Mouse (Mus musculus) MEL (cell line): Measurements from ENCODE around the gene Pgam1. TPM values are rescaled to one million over a fixed set of nuclear protein-coding genes. Genes with fewer than 3 reads are reported as not detected.
A peak's percentile ranks its signal among the peaks of the same experiment; 100 is the strongest.

ENCODE experiments used
- DNase-seq: peaks from one replicate; pipeline ENCODE4 v3.0.0; 2011; ENCODE audit warnings: low read depth, low spot score
- H3K27ac ChIP-seq: 2 replicates; pipeline ENCODE4 v1.5.1; 2012; ENCODE audit warnings: low read depth, mild to moderate bottlenecking, control low read depth, low read length, moderate library complexity; ENCODE audit not compliant: control insufficient read depth
- H3K27me3 ChIP-seq, 2 experiments: fragments of 150-350 bp in 1 of 2; sonication (generic) in 1 of 2; 2 replicates each; pipeline ENCODE4 v1.6.1; 2012; ENCODE audit warnings: low read length in 2 of 2, mild to moderate bottlenecking in 2 of 2, improper control_type of control experiment in 1 of 2, moderate library complexity in 1 of 2; ENCODE audit not compliant: insufficient read depth in 2 of 2, control insufficient read depth in 1 of 2
- H3K36me3 ChIP-seq, 2 experiments: 2 replicates each; pipeline ENCODE4 v1.6.1; 2012 to 2014; ENCODE audit warnings: low read length in 2 of 2, improper control_type of control experiment in 1 of 2, inconsistent platforms in 1 of 2, mild to moderate bottlenecking in 1 of 2; ENCODE audit not compliant: insufficient read depth in 2 of 2, control insufficient read depth in 1 of 2
- H3K4me1 ChIP-seq, 2 experiments: fragments of 150-350 bp in 1 of 2; sonication (generic) in 1 of 2; 2 replicates each; pipeline ENCODE4 v1.6.1; 2012; ENCODE audit warnings: low read length in 2 of 2, improper control_type of control experiment in 1 of 2, mild to moderate bottlenecking in 1 of 2; ENCODE audit not compliant: insufficient read depth in 2 of 2, control insufficient read depth in 1 of 2
- H3K4me3 ChIP-seq, 2 experiments: fragments of 150-350 bp in 1 of 2; sonication (generic) in 1 of 2; 2 replicates each; pipeline ENCODE4 v1.5.1; 2012; ENCODE audit warnings: low read depth in 2 of 2, low read length in 2 of 2, mild to moderate bottlenecking in 2 of 2, moderate library complexity in 2 of 2, control low read depth in 1 of 2, improper control_type of control experiment in 1 of 2; ENCODE audit not compliant: control insufficient read depth in 1 of 2, insufficient read depth in 1 of 2
- H3K79me2 ChIP-seq: 2 replicates; pipeline ENCODE4 v1.6.1; 2012; ENCODE audit warnings: mild to moderate bottlenecking, low read length, moderate library complexity; ENCODE audit not compliant: control insufficient read depth, poor library complexity, insufficient read depth
- H3K9ac ChIP-seq: 2 replicates; pipeline ENCODE4 v1.6.1; 2012; ENCODE audit warnings: low read depth, mild to moderate bottlenecking, control low read depth, low read length, moderate library complexity; ENCODE audit not compliant: control insufficient read depth, poor library complexity, severe bottlenecking
- H3K9me3 ChIP-seq: fragments of 150-350 bp; sonication (generic); replicated peaks from 2 replicates; pipeline ENCODE4 v1.6.1; 2012; ENCODE audit warnings: mild to moderate bottlenecking, low read length, improper control_type of control experiment, moderate library complexity; ENCODE audit not compliant: insufficient read depth
- BHLHE40 ChIP-seq: IDR thresholded peaks from 2 replicates; pipeline ENCODE4 v1.6.1; 2012; ENCODE audit warnings: low read depth, mild to moderate bottlenecking, inconsistent platforms, low read length, improper control_type of control experiment, borderline replicate concordance
- CTCF ChIP-seq, 3 experiments: IDR thresholded peaks in 2 of 3; conservative IDR thresholded peaks in 1 of 3; 2 replicates each; pipeline ENCODE4 v1.5.1; 2011 to 2012; ENCODE audit warnings: low read length in 3 of 3, low read depth in 2 of 3, mild to moderate bottlenecking in 2 of 3, improper control_type of control experiment in 1 of 3, inconsistent platforms in 1 of 3, mixed read lengths in 1 of 3, moderate library complexity in 1 of 3; ENCODE audit not compliant: control insufficient read depth in 1 of 3, insufficient read depth in 1 of 3, poor library complexity in 1 of 3, severe bottlenecking in 1 of 3
- E2F4 ChIP-seq: IDR thresholded peaks from 2 replicates; pipeline ENCODE4 v1.6.1; 2011; ENCODE audit warnings: low read depth, low read length, improper control_type of control experiment, borderline replicate concordance
- ELF1 ChIP-seq: IDR thresholded peaks from 2 replicates; pipeline ENCODE4 v1.6.1; 2014; ENCODE audit warnings: low read depth, mild to moderate bottlenecking, inconsistent platforms, low read length, improper control_type of control experiment, moderate library complexity
- EP300 ChIP-seq, 2 experiments: IDR thresholded peaks; 2 replicates each; pipeline ENCODE4 v1.6.1; 2011; ENCODE audit warnings: improper control_type of control experiment in 2 of 2, low read length in 2 of 2, low read depth in 1 of 2, mild to moderate bottlenecking in 1 of 2
- ETS1 ChIP-seq: IDR thresholded peaks from 2 replicates; pipeline ENCODE4 v1.6.1; 2012; ENCODE audit warnings: low read depth, mild to moderate bottlenecking, inconsistent platforms, low read length, improper control_type of control experiment, moderate library complexity
- GATA1 ChIP-seq: IDR thresholded peaks from 2 replicates; pipeline ENCODE4 v1.6.1; 2011; ENCODE audit warnings: low read depth, low read length, improper control_type of control experiment
- JUND ChIP-seq: IDR thresholded peaks from 2 replicates; pipeline ENCODE4 v1.6.1; 2011; ENCODE audit warnings: low read depth, mild to moderate bottlenecking, improper control_type of control experiment, low read length
- MAFK ChIP-seq: IDR thresholded peaks from 2 replicates; pipeline ENCODE4 v1.6.1; 2011; ENCODE audit warnings: low read depth, mild to moderate bottlenecking, low read length, improper control_type of control experiment, borderline replicate concordance
- MAX ChIP-seq: IDR thresholded peaks from 2 replicates; pipeline ENCODE4 v1.6.1; 2011; ENCODE audit warnings: low read length, improper control_type of control experiment
- MAZ ChIP-seq: IDR thresholded peaks from 2 replicates; pipeline ENCODE4 v1.6.1; 2012; ENCODE audit warnings: low read depth, mild to moderate bottlenecking, inconsistent platforms, low read length, improper control_type of control experiment
- MEF2A ChIP-seq: IDR thresholded peaks from 2 replicates; pipeline ENCODE4 v1.6.1; 2014; ENCODE audit warnings: low read depth, mild to moderate bottlenecking, inconsistent platforms, low read length, improper control_type of control experiment; ENCODE audit not compliant: poor library complexity, insufficient replicate concordance, severe bottlenecking; ENCODE audit errors: extremely low read depth
- MYB ChIP-seq: IDR thresholded peaks from 2 replicates; pipeline ENCODE4 v1.6.1; 2011; ENCODE audit warnings: mild to moderate bottlenecking, low read depth, low read length, improper control_type of control experiment
- MYC ChIP-seq: IDR thresholded peaks from 2 replicates; pipeline ENCODE4 v1.6.1; 2011; ENCODE audit warnings: low read depth, mild to moderate bottlenecking, low read length, improper control_type of control experiment, moderate library complexity
- NELFE ChIP-seq: IDR thresholded peaks from 2 replicates; pipeline ENCODE4 v1.6.1; 2011; ENCODE audit warnings: low read depth, low read length, improper control_type of control experiment
- NRF1 ChIP-seq: IDR thresholded peaks from 2 replicates; pipeline ENCODE4 v1.6.1; 2014; ENCODE audit warnings: low read depth, mild to moderate bottlenecking, inconsistent platforms, low read length, improper control_type of control experiment, moderate library complexity; ENCODE audit not compliant: poor library complexity, insufficient read depth, severe bottlenecking
- POLR2A ChIP-seq, 2 experiments: IDR thresholded peaks; 2 replicates each; pipeline ENCODE4 v1.6.1; 2011 to 2012; ENCODE audit warnings: low read length in 2 of 2, mild to moderate bottlenecking in 2 of 2, control low read depth in 1 of 2, improper control_type of control experiment in 1 of 2, low read depth in 1 of 2, moderate library complexity in 1 of 2; ENCODE audit not compliant: control insufficient read depth in 1 of 2, insufficient read depth in 1 of 2, poor library complexity in 1 of 2
- POLR2AphosphoS2 ChIP-seq: IDR thresholded peaks from 2 replicates; pipeline ENCODE4 v1.6.1; 2011; ENCODE audit warnings: low read length, improper control_type of control experiment
- POLR2AphosphoS5 ChIP-seq: IDR thresholded peaks from 2 replicates; pipeline ENCODE4 v1.6.1; 2012; ENCODE audit warnings: low read depth, borderline replicate concordance, mild to moderate bottlenecking, inconsistent platforms, low read length, moderate library complexity, mixed read lengths
- RCOR1 ChIP-seq: IDR thresholded peaks from 2 replicates; pipeline ENCODE4 v1.6.1; 2012; ENCODE audit warnings: low read depth, mild to moderate bottlenecking, inconsistent platforms, low read length, improper control_type of control experiment
- SMC3 ChIP-seq: IDR thresholded peaks from 2 replicates; pipeline ENCODE4 v1.6.1; 2011; ENCODE audit warnings: low read depth, low read length, improper control_type of control experiment
- TAL1 ChIP-seq: IDR thresholded peaks from 2 replicates; pipeline ENCODE4 v1.6.1; 2012; ENCODE audit warnings: mild to moderate bottlenecking, inconsistent platforms, low read length, moderate library complexity, mixed read lengths
- TCF12 ChIP-seq: IDR thresholded peaks from 2 replicates; pipeline ENCODE4 v1.6.1; 2014; ENCODE audit warnings: low read depth, mild to moderate bottlenecking, inconsistent platforms, low read length, improper control_type of control experiment, moderate library complexity
- UBTF ChIP-seq: IDR thresholded peaks from 2 replicates; pipeline ENCODE4 v1.6.1; 2012; ENCODE audit warnings: low read depth, mild to moderate bottlenecking, inconsistent platforms, low read length, improper control_type of control experiment, moderate library complexity, borderline replicate concordance; ENCODE audit not compliant: insufficient read depth
- USF1 ChIP-seq: IDR thresholded peaks from 2 replicates; pipeline ENCODE4 v1.6.1; 2014; ENCODE audit warnings: low read depth, mild to moderate bottlenecking, inconsistent platforms, low read length, improper control_type of control experiment, moderate library complexity
- ZKSCAN1 ChIP-seq: IDR thresholded peaks from 2 replicates; pipeline ENCODE4 v1.6.1; 2012; ENCODE audit warnings: low read depth, mild to moderate bottlenecking, inconsistent platforms, low read length, improper control_type of control experiment, moderate library complexity
- ZNF384 ChIP-seq: IDR thresholded peaks from 2 replicates; pipeline ENCODE4 v1.6.1; 2012; ENCODE audit warnings: low read depth, mild to moderate bottlenecking, inconsistent platforms, low read length, improper control_type of control experiment
- polyA plus RNA-seq, 2 experiments: library from polyadenylated mRNA; stranded (reverse) in 1 of 2; unstranded in 1 of 2; fragments of >175 nt in 1 of 2; fragments of >200 nt in 1 of 2; gene quantifications; 2 replicates each; pipeline versions ENCODE4 v1.2.1 to v1.2.4; 2012; ENCODE audit warnings: low replicate concordance in 2 of 2, low read depth in 1 of 2; ENCODE audit not compliant: insufficient read length in 2 of 2, insufficient read depth in 1 of 2, missing spikeins in 1 of 2
- total RNA-seq: library from RNA; depleted of rRNA; stranded (reverse); fragments of 300-350 nt; gene quantifications from 2 replicates; pipeline ENCODE4 v1.2.3, GENCODE M21; 2012

Gene Pgam1
- total and polyA plus RNA-seq, 3 experiments: 220 to 756 (median 267) TPM

DNA sequence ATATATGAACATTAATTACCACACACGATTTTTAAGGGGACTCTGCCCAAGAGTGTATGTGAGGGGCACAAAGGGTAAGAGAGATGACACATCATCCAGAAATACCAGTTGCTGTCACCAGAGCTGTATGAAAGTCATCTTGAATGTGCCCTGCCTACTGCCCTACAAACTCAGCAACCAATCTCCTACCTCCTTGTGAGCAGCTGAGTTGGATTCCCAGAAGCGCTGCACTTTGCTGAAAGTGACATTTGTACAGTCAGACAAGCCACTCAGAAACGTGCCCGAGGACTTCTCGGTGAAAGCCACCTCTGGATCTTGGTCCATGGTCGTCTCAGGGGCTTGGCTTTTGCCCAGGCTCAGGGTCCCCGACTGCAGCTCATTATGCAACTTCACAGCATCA lies 16.8 kb upstream of the Pgam1 start:
- peak; percentile 69 for DNase-seq
- Histone ChIP-seq H3K27ac (peak overlapping the region; percentile 77; the same call in 1 of the 2 replicates), H3K4me3 (peak overlapping the region; percentile 86 to 87), H3K9ac (peak overlapping the region; percentile 84), H3K79me2 (peaks cover 22% of the 10 kb centered on the region), H3K36me3 (peaks cover 2 to 16% of the 10 kb centered on the region in 2 experiments), H3K4me1 (peaks cover 5 to 15% of the 10 kb centered on the region in 2 experiments; a peak in 3 of 4 replicates), H3K9me3 (no peaks in the 10 kb centered on the region), H3K27me3 (no peaks in the 10 kb centered on the region)
- no peak for TF ChIP-seq RCOR1
- TF ChIP-seq ETS1: peak; percentile 40; the same call in 1 of the 2 replicates
- TF ChIP-seq NELFE: 0 out of 2 replicates have a peak, but pooled peaks have one; percentile 23

DNA sequence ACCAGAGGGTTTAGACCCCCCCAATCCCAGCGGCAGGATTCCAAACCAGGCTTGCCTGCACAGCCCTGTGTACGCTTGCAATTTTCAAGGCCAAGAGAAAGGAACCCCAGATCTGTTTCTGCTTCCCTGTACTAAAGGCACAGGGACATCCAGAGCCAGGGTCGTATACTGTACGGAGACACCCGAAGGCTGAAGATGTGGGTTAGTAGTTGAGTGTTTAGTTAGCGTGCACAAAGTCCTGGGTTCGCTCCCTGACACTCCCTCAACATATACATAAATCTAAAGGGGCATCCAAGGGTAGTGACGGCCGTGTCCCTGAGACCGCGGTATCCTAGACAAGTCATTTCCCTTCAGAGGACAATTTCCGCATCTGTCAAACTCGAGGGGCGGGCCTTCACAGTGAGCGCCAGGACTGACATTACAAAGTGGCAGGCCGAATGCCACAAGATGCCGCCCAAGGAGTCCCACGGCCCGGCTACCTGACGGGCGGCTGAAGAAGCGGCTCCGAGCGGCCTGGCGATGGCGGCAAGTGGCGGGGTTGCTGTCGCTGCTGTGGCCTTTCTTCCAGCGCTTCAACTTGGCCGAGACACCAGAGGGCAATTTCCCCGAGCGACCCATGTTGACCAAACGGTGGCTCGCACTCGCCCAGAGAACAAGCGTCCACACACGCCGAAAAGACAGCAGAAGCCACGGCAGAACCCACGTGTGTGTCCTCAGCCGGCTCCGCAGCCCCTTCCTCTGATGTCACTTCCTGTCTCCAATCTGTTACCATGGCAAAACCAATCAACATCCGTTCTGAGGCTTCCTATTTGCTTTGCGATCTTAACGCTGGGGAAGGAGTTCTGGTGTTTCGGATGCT lies 16.0 kb upstream of the Pgam1 start, which contains the start of gene Rrp12:
Rrp12 (minus strand) TSS at position 714 of the 859 bp plus-strand sequence.
- H3K36me3 ChIP-seq: peaks cover 2 to 21% of the 10 kb centered on the region in 2 experiments
- H3K9me3 ChIP-seq: no peaks in the 10 kb centered on the region
- peaks cover 5 to 21% of the 10 kb centered on the region in 2 experiments for H3K4me1 ChIP-seq
- H3K27me3 ChIP-seq: no peaks in the 10 kb centered on the region
- H3K79me2 ChIP-seq: peaks cover 22% of the 10 kb centered on the region
- DNase-seq: peak; percentile 98
- peak within 1 kb of the TSS; percentile 86 to 87 for H3K4me3 ChIP-seq
- H3K27ac ChIP-seq: peak within 1 kb of the TSS; percentile 77
- H3K9ac ChIP-seq: peak within 1 kb of the TSS; percentile 84
- no peak for TF ChIP-seq TAL1
- no peak for TF ChIP-seq UBTF
- TF ChIP-seq JUND: no peak
- no peak for TF ChIP-seq MAFK
- TF ChIP-seq NRF1: no peak; the same call in 1 of the 2 replicates
- peak; percentile 63 to 96; a peak in 3 of 4 replicates for TF ChIP-seq POLR2A (IDR thresholded peaks at IDR 0.05; ENCODE audit: control insufficient read depth in 1 of 2, insufficient read depth in 1 of 2, low read depth in 1 of 2, low read length in 2 of 2, poor library complexity in 1 of 2)
- TF ChIP-seq SMC3: no peak
- peak; percentile 89 for TF ChIP-seq POLR2AphosphoS2
- no peak for TF ChIP-seq RCOR1
- TF ChIP-seq MAZ: no peak; the same call in 1 of the 2 replicates
- TF ChIP-seq MEF2A: peak; percentile 38; the same call in 1 of the 2 replicates
- peak; percentile 43; the same call in 1 of the 2 replicates for TF ChIP-seq E2F4
- no peak; the same call in 1 of the 2 replicates for TF ChIP-seq TCF12
- TF ChIP-seq CTCF (IDR thresholded peaks at IDR 0.05 in 2 of 3, conservative IDR thresholded peaks at IDR 0.05 in 1 of 3; ENCODE audit: control insufficient read depth in 1 of 3, insufficient read depth in 1 of 3, low read depth in 2 of 3, low read length in 3 of 3, poor library complexity in 1 of 3, severe bottlenecking in 1 of 3): no peak
- TF ChIP-seq ZNF384: no peak
- peak; percentile 39 for TF ChIP-seq ETS1
- TF ChIP-seq MYB: no peak
- TF ChIP-seq GATA1: 0 out of 2 replicates have a peak, but pooled peaks have one; percentile 17
- TF ChIP-seq EP300 (IDR thresholded peaks at IDR 0.05; ENCODE audit: low read depth in 1 of 2, low read length in 2 of 2): 0 out of 4 replicates have a peak, but pooled peaks of 1 of the 2 experiments have one; percentile 3
- no peak for TF ChIP-seq POLR2AphosphoS5
- peak; percentile 99 for TF ChIP-seq MAX
- TF ChIP-seq ELF1: peak; percentile 88
- TF ChIP-seq BHLHE40: no peak
- TF ChIP-seq NELFE: peak; percentile 94
- TF ChIP-seq MYC: peak; percentile 99
- no peak for TF ChIP-seq ZKSCAN1
- peak; percentile 78 for TF ChIP-seq USF1
